Mouse (Mus musculus) cerebellum, adult 2 months (tissue): Measurements from ENCODE around the gene Fermt1. TPM values are rescaled to one million over a fixed set of nuclear protein-coding genes. Genes with fewer than 3 reads are reported as not detected.

ENCODE experiments used
- DNase-seq, 2 experiments: peaks; one replicate each; pipeline ENCODE4 v3.0.0; 2021
- H3K27ac ChIP-seq: fragments of 200-500 bp; 2 replicates; pipeline ENCODE4 v1.5.1; 2012; ENCODE audit warnings: low read length, control low read depth, inconsistent platforms; ENCODE audit not compliant: insufficient read depth
- H3K27me3 ChIP-seq: fragments of 200-500 bp; 2 replicates; pipeline ENCODE4 v1.6.1; 2012; ENCODE audit warnings: inconsistent platforms, mild to moderate bottlenecking, low read length, moderate library complexity; ENCODE audit not compliant: control insufficient read depth, insufficient read depth
- H3K4me1 ChIP-seq: fragments of 200-500 bp; 2 replicates; pipeline ENCODE4 v1.6.1; 2011; ENCODE audit warnings: low read length; ENCODE audit not compliant: control insufficient read depth, insufficient read depth
- H3K4me3 ChIP-seq: fragments of 200-500 bp; replicated peaks from 2 replicates; pipeline ENCODE3; 2011; ENCODE audit warnings: mild to moderate bottlenecking, low read depth, low read length, control low read depth; ENCODE audit not compliant: insufficient read depth
- CTCF ChIP-seq: fragments of 200-500 bp; IDR thresholded peaks from 2 replicates; pipeline ENCODE4 v1.5.1; 2011; ENCODE audit warnings: low read depth, mild to moderate bottlenecking, control low read depth, low read length, moderate library complexity, borderline replicate concordance; ENCODE audit not compliant: insufficient read depth
- POLR2A ChIP-seq: fragments of 200-500 bp; IDR thresholded peaks from 2 replicates; pipeline ENCODE4 v1.6.1; 2011; ENCODE audit warnings: low read length, control low read depth, borderline replicate concordance; ENCODE audit not compliant: insufficient read depth
- WGBS: fragments of 180-500 bp; shearing (Covaris S2); methylation state at CpG from one replicate; pipeline ENCODE4 v1.1.7; 2018; 5-methylcytosine and 5-hydroxymethylcytosine counted together
- polyA plus RNA-seq: library from polyadenylated mRNA; depleted of rRNA; stranded (reverse); fragments of >200 nt; gene quantifications from 2 replicates; pipeline ENCODE4 v1.2.3, GENCODE M21; 2012

Gene Fermt1
- polyA plus RNA-seq, 1 experiment, result not detected

- Histone ChIP-seq H3K27ac (no peak overlapping the region), H3K4me3 (no peak overlapping the region), H3K4me1 (no peaks in the 10 kb centered on the region), H3K27me3 (no peaks in the 10 kb centered on the region)
- 78% methylated on average over 2 of the region's 2 CpGs for WGBS
- no peak for DNase-seq
- no peak for TF ChIP-seq CTCF
- TF ChIP-seq POLR2A, result no peak
Measured at GRCm38 (mm10) chr2:132934142-132934541, 11.6 kb downstream of the Fermt1 start.

- no peak for DNase-seq
- no peaks in the 10 kb centered on the region for H3K27me3 ChIP-seq
- no peak overlapping the region for H3K4me3 ChIP-seq
- TF ChIP-seq POLR2A (no peak), CTCF (no peak)
- H3K4me1 ChIP-seq, result no peaks in the 10 kb centered on the region
- H3K27ac ChIP-seq, result no peak overlapping the region
- 96% methylated on average over 2 of the region's 2 CpGs for WGBS
Measured at GRCm38 (mm10) chr2:132928999-132929398, 16.7 kb downstream of the Fermt1 start.

GRCm38 (mm10) chr2:132927871-132928270 lies 17.8 kb downstream of the Fermt1 start:
- no peak for DNase-seq

GRCm38 (mm10) chr2:132927298-132927697 lies 18.4 kb downstream of the Fermt1 start:
- no peak for TF ChIP-seq CTCF
- Histone ChIP-seq H3K27me3 (no peaks in the 10 kb centered on the region), H3K27ac (no peak overlapping the region), H3K4me3 (no peak overlapping the region), H3K4me1 (no peaks in the 10 kb centered on the region)
- 56% methylated on average over 2 of the region's 2 CpGs for WGBS
- no peak for DNase-seq

More at GRCm38 (mm10) chr2:132927871-132928270, 17.8 kb downstream of the Fermt1 start:
- H3K27ac ChIP-seq, result no peak overlapping the region
- H3K4me1 ChIP-seq, result no peaks in the 10 kb centered on the region
- 80% methylated on average over 2 of the region's 2 CpGs for WGBS
- TF ChIP-seq CTCF (no peak), POLR2A (no peak)
- no peaks in the 10 kb centered on the region for H3K27me3 ChIP-seq
- H3K4me3 ChIP-seq, result no peak overlapping the region

- H3K4me1 ChIP-seq, result no peaks in the 10 kb centered on the region
- no peak overlapping the region for H3K27ac ChIP-seq
- no peak for TF ChIP-seq POLR2A
- TF ChIP-seq CTCF, result no peak
- 56% methylated on average over 8 of the region's 8 CpGs for WGBS
- H3K27me3 ChIP-seq, result no peaks in the 10 kb centered on the region
- DNase-seq, result no peak
- no peak overlapping the region for H3K4me3 ChIP-seq
Measured at GRCm38 (mm10) chr2:132923290-132924085, 22.2 kb downstream of the Fermt1 start.

- DNase-seq, result no peak
- WGBS, result 74% methylated on average over 9 of the region's 9 CpGs
- TF ChIP-seq POLR2A (no peak), CTCF (no peak)
- no peak overlapping the region for H3K27ac ChIP-seq
- H3K4me3 ChIP-seq, result no peak overlapping the region
- no peaks in the 10 kb centered on the region for H3K27me3 ChIP-seq
- H3K4me1 ChIP-seq, result no peaks in the 10 kb centered on the region
Measured at GRCm38 (mm10) chr2:132922076-132922873, 23.4 kb downstream of the Fermt1 start.

GRCm38 (mm10) chr2:132914785-132915184 lies 30.9 kb downstream of the Fermt1 start:
- no peak overlapping the region for H3K27ac ChIP-seq
- TF ChIP-seq CTCF (no peak), POLR2A (no peak)
- 58% methylated on average over 1 of the region's 1 CpGs for WGBS
- no peak for DNase-seq
- no peaks in the 10 kb centered on the region; the same call in 1 of the 2 replicates for H3K4me1 ChIP-seq
- no peaks in the 10 kb centered on the region for H3K27me3 ChIP-seq
- H3K4me3 ChIP-seq, result no peak overlapping the region
